Comparison of ENCODE assay signal across 11 mouse cellular contexts in the genomic region with DNA sequence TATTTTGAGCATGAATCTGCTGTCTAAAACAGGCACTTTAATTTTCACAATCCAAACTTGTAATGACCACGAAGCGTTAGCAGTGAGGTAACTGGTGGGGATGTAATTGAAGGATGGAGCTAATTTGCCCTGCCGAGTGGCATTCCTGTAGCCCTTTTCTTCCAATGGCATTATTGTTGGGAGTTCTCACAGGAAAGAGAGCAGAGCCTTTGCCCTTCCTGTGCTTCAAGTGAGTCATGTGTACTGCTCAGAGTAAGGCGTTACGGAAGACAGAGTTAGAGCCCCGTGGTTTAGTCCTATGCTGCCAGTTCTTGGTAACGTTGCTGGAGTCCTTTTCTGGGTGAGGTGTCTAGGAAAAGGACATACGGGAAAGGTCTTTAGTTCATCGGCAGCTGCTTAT. TPM values are rescaled to one million over a fixed set of nuclear protein-coding genes. Genes with fewer than 3 reads are reported as not detected.
DNase-seq lines count a peak whose midpoint lies in the region; ATAC-seq lines count a peak whose summit lies in the region.
"Had no signal": no experiment of that assay in that cellular context is flagged by ENCODE, and none has a peak within 500 bp of the region (broad histone marks: within the 10 kb centered on the region; RNA-seq: fewer than 3 reads in every experiment).

No protein-coding gene starts in this region.

- peak overlapping the region; percentile 29 for H3K4me2 ChIP-seq in kidney, embryonic 16.5 days (replicated peaks; ENCODE audit: low read depth, low read length)
- H3K4me2 ChIP-seq in liver, embryonic 15.5 days: peak overlapping the region; percentile 37; the same call in 1 of the 2 replicates
- H3K4me2 ChIP-seq in intestine, embryonic 16.5 days (ENCODE audit: low read depth, low read length): no peak overlapping the region

- H3K27me3 ChIP-seq in kidney, embryonic 16.5 days (ENCODE audit: insufficient read depth, low read length): no peaks in the 10 kb centered on the region
- no peaks in the 10 kb centered on the region for H3K27me3 ChIP-seq in liver, embryonic 15.5 days
- H3K27me3 ChIP-seq in intestine, embryonic 16.5 days (replicated peaks; ENCODE audit: control insufficient read depth, insufficient read depth, low read length): no peaks in the 10 kb centered on the region

- peak; percentile 57 for ATAC-seq in frontal cortex, adult (ENCODE audit: low TSS enrichment)
- 0 out of 2 replicates have a peak, but pooled peaks have one; percentile 74 for ATAC-seq in kidney, embryonic 16.5 days (ENCODE audit: low FRiP score, low TSS enrichment)
- peak; percentile 29 for ATAC-seq in activated CD4-positive, CD25-positive, alpha-beta regulatory T cell, adult 4 months
- no peak for ATAC-seq in liver, embryonic 15.5 days (ENCODE audit: insufficient read depth)
- ATAC-seq in intestine, embryonic 16.5 days: no peak

- no peaks in the 10 kb centered on the region for H3K9me3 ChIP-seq in kidney, embryonic 16.5 days (ENCODE audit: low read length)
- H3K9me3 ChIP-seq in liver, embryonic 15.5 days (replicated peaks): no peaks in the 10 kb centered on the region
- no peaks in the 10 kb centered on the region for H3K9me3 ChIP-seq in intestine, embryonic 16.5 days (ENCODE audit: control insufficient read depth, low read length)

- H3K27ac ChIP-seq in kidney, embryonic 16.5 days (ENCODE audit: low read length): 0 out of 2 replicates have a peak overlapping the region, but pooled peaks have one; percentile 0
- H3K27ac ChIP-seq in liver, embryonic 15.5 days (replicated peaks): peak overlapping the region; percentile 77
- H3K27ac ChIP-seq in intestine, embryonic 16.5 days (ENCODE audit: low read length): no peak overlapping the region

- 43% methylated on average over 9 of the region's 9 CpGs for WGBS in kidney, embryonic 16.5 days
- 46% methylated on average over 9 of the region's 9 CpGs for WGBS in liver, embryonic 15.5 days (ENCODE audit: insufficient replicate concordance)
- 68% methylated on average over 9 of the region's 9 CpGs for WGBS in intestine, embryonic 16.5 days

- peaks cover 10% of the 10 kb centered on the region for H3K36me3 ChIP-seq in kidney, embryonic 16.5 days (ENCODE audit: insufficient read depth, low read length)
- H3K36me3 ChIP-seq in liver, embryonic 15.5 days (replicated peaks): peaks cover 26% of the 10 kb centered on the region
- H3K36me3 ChIP-seq in intestine, embryonic 16.5 days (ENCODE audit: control insufficient read depth, insufficient read depth, low read length): no peaks in the 10 kb centered on the region

- H3K9ac ChIP-seq in kidney, embryonic 16.5 days (replicated peaks; ENCODE audit: low read length): peak overlapping the region; percentile 27
- H3K9ac ChIP-seq in liver, embryonic 15.5 days: 0 out of 2 replicates have a peak overlapping the region, but pooled peaks have one; percentile 12
- no peak overlapping the region for H3K9ac ChIP-seq in intestine, embryonic 16.5 days (ENCODE audit: low read depth, low read length)

- DNase-seq in frontal cortex, postnatal 14 days (ENCODE audit: low spot score in 2 of 2): no peak
- DNase-seq in kidney, adult 18-20 months: no peak
- no peak for DNase-seq in layer of hippocampus, adult 8-10 months (ENCODE audit: low spot score in 2 of 2)
- DNase-seq: embryo, embryonic 11 days; gastrocnemius, postnatal 10 days had no signal

- no peak overlapping the region for H3K4me3 ChIP-seq in kidney, embryonic 16.5 days (ENCODE audit: low read length)
- H3K4me3 ChIP-seq in liver, embryonic 15.5 days (replicated peaks): no peak overlapping the region
- H3K4me3 ChIP-seq in intestine, embryonic 16.5 days (ENCODE audit: low read length): no peak overlapping the region
- H3K4me3 ChIP-seq: megakaryocyte, embryonic 14.5 days had no signal

- peaks cover 21% of the 10 kb centered on the region for H3K4me1 ChIP-seq in kidney, embryonic 16.5 days (ENCODE audit: insufficient read depth, low read length)
- peaks cover 76% of the 10 kb centered on the region for H3K4me1 ChIP-seq in liver, embryonic 15.5 days (replicated peaks)
- H3K4me1 ChIP-seq in intestine, embryonic 16.5 days (ENCODE audit: control insufficient read depth, insufficient read depth, low read length): peaks cover 10% of the 10 kb centered on the region; the same call in 1 of the 2 replicates
- H3K4me1 ChIP-seq: megakaryocyte, embryonic 14.5 days had no signal

RNA-seq across cellular contexts. Expression of a gene that starts 10.2 kb away (rescaled TPM):
- 103 and 120 TPM in 2 replicates for polyA plus RNA-seq in kidney, embryonic 16.5 days (2015; fragmentation: Nextera tagmentation; extraction: Ambion mirVana)
- polyA plus RNA-seq in activated CD4-positive, CD25-positive, alpha-beta regulatory T cell, adult 4 months (2017; shearing (Covaris generic)): 1 to 10 TPM; 1.6 to 1.8 TPM
- 42.1 and 45.6 TPM in 2 replicates for polyA plus RNA-seq in liver, embryonic 15.5 days (2015; fragmentation: Nextera tagmentation; extraction: Ambion mirVana)
- polyA plus RNA-seq in intestine, embryonic 16.5 days (2015; fragmentation: Nextera tagmentation; extraction: Ambion mirVana): 94.5 and 97.3 TPM in 2 replicates
- 10 to 100 TPM; 26.0 to 29.0 (median 28.6) TPM for total RNA-seq in layer of hippocampus, adult 8-10 months (2022)

Comparison
In these comparisons a context has a peak if more than half of its experiments do, and no peak if none do; other contexts are left out.
1. ATAC-seq: peak in frontal cortex, adult (single experiment), kidney, embryonic 16.5 days (single experiment) and activated CD4-positive, CD25-positive, alpha-beta regulatory T cell, adult 4 months (single experiment); none in liver, embryonic 15.5 days (single experiment) and intestine, embryonic 16.5 days (single experiment).
2. RNA of a gene that starts 10.2 kb away (polyA plus RNA-seq): 103 to 120 TPM in kidney, embryonic 16.5 days, 94.5 to 97.3 TPM in intestine, embryonic 16.5 days and 42.1 to 45.6 TPM in liver, embryonic 15.5 days; 1.6 to 1.8 TPM in activated CD4-positive, CD25-positive, alpha-beta regulatory T cell, adult 4 months; every median in the first group is over 10 times any median in the second.